Mouse (Mus musculus) cerebellum, adult 2 months (tissue): ENCODE measurements around the gene Iyd.

ENCODE experiments used
- CTCF ChIP-seq: fragments of 200-500 bp; IDR thresholded peaks from 2 replicates; pipeline ENCODE4 v1.5.1; 2011; ENCODE audit warnings: low read depth, mild to moderate bottlenecking, control low read depth, low read length, moderate library complexity, borderline replicate concordance; ENCODE audit not compliant: insufficient read depth
- POLR2A ChIP-seq: fragments of 200-500 bp; IDR thresholded peaks from 2 replicates; pipeline ENCODE4 v1.6.1; 2011; ENCODE audit warnings: low read length, control low read depth, borderline replicate concordance; ENCODE audit not compliant: insufficient read depth

- no peak for TF ChIP-seq CTCF
- no peak for TF ChIP-seq POLR2A
Measured at GRCm38 (mm10) chr10:3549384-3549783, 9.3 kb downstream of the Iyd start.
